Mouse (Mus musculus) layer of hippocampus, adult 2 months (tissue): ENCODE measurements around the gene Pomc. TPM values are rescaled to one million over a fixed set of nuclear protein-coding genes. Genes with fewer than 3 reads are reported as not detected.

ENCODE experiments used
- DNase-seq, 2 experiments: peaks; one replicate each; pipeline ENCODE4 v3.0.0; 2022; ENCODE audit warnings: low spot score in 2 of 2
- H3K27ac ChIP-seq: fragments of 200-600 bp; 2 replicates; pipeline ENCODE4 v1.8.1; 2022
- H3K4me3 ChIP-seq: fragments of 200-600 bp; 2 replicates; pipeline ENCODE4 v1.8.1; 2022; ENCODE audit warnings: mild to moderate bottlenecking
- CTCF ChIP-seq: fragments of 200-600 bp; conservative IDR thresholded peaks from 2 replicates; pipeline ENCODE4 v1.8.1; 2022; ENCODE audit warnings: antibody characterized with exemption, mild to moderate bottlenecking, moderate library complexity
- long read RNA-seq, 2 experiments: library from polyadenylated mRNA; stranded (forward); transcript quantifications; one replicate each; pipeline ENCODE4 v2.0.0; 2021; ENCODE audit warnings: borderline mapping rate in 2 of 2
- total RNA-seq, 2 experiments: library from RNA; stranded (reverse); gene quantifications; 2 replicates each; pipeline ENCODE4 v1.2.3; 2021

Pomc gene
- 1 to 10 TPM; 1.7 to 3.1 TPM for total RNA-seq
- long read RNA-seq, experiment 1, partial matches to known transcripts, result 1 of 3 reads
- long read RNA-seq, experiment 1, other reads (novel, unspliced or antisense), result 2 of 3 reads
- long read RNA-seq, experiment 2, partial matches to known transcripts, result 0 of 7 reads
- long read RNA-seq, experiment 2, other reads (novel, unspliced or antisense), result 7 of 7 reads

DNA sequence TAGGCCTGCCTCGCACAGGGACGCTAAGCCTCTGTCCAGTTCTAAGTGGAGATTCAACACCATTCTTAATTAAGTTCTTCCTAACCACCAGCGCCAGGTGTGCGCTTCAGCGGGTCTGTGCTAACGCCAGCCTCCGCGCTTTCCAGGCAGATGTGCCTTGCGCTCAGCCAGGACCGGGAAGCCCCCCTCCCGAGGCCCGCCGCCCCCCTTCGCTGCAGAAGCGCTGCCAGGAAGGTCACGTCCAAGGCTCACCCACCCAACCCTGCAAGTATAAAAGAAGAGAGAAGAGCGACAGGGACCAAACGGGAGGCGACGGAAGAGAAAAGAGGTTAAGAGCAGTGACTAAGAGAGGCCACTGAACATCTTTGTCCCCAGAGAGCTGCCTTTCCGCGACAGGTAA, at the start of gene Pomc:
TSS of gene Pomc (plus strand) at position 301 of the 400 bp plus-strand sequence.
- no peak for DNase-seq
- TF ChIP-seq CTCF, result no peak
- no peak within 1 kb of the TSS for H3K4me3 ChIP-seq
- H3K27ac ChIP-seq, result no peak within 1 kb of the TSS

DNA sequence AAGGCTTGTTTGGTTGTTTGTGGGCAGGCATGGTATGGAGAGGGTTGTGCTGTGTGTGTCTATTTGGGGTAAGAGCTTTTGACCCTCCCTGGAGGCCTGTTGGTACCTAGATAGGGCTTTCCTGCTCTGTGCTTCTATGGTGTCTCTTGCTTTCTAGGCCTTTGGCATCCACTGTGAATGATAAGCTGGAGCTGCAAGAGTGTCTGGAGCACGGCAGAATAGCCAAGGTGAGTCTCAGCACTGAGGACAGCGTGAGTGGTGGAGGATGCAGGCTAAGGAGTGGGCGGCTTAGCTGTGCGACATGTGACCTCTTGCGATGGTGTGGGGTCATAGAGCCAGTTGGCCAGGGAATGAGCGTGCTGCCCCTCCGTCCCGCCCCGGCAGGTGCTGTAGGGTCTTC, 49.3 kb upstream of the Pomc start:
- no peak overlapping the region for H3K4me3 ChIP-seq
- no peak overlapping the region for H3K27ac ChIP-seq
- TF ChIP-seq CTCF, result no peak
- DNase-seq, result no peak

DNA sequence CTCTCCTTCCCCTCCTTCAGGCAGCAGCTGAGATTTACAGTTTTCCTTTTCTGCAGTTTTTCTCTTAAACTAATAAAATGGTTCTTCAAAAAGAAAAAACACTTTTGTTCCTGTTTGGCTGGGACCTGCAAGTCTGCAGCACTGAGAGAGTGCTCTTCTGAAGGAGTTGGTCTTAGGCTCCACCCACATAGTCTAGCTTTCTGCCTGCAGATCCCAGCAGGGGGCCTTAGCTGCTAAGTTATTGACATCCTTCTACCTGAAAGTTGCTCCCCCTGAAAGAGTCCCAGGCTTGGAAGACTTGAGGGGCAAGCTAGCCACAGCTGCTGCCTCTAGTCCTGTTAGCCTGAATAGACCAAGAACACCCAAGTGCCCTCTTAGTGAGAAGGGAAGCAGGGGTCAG, 48.4 kb upstream of the Pomc start:
- DNase-seq, result no peak
- TF ChIP-seq CTCF, result peak; percentile 19; the same call in 1 of the 2 replicates

DNA sequence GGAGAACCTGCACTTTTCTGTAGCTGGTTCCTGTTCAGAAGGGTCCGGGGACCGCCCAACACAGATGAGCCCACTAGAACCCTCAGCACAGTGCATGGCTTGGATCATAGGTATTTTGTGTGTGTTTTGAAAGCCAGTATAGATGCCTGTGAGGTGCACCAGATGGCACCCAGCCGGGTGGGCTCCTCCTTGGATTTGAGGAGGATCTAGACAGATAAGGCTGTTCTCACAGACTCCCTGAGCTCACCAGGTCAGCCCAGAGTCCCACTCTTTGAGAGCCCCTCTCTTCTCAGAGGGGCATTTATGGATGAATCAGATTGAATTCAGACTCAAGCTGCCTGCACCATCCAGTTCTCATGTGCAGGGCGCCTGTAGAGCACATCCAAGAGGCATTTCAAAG, 47.7 kb upstream of the Pomc start:
- no peak for TF ChIP-seq CTCF
- H3K4me3 ChIP-seq, result no peak overlapping the region
- no peak for DNase-seq
- no peak overlapping the region for H3K27ac ChIP-seq

More for the DNA sequence above, 48.4 kb upstream of the Pomc start:
- no peak overlapping the region for H3K4me3 ChIP-seq
- H3K27ac ChIP-seq, result no peak overlapping the region

DNA sequence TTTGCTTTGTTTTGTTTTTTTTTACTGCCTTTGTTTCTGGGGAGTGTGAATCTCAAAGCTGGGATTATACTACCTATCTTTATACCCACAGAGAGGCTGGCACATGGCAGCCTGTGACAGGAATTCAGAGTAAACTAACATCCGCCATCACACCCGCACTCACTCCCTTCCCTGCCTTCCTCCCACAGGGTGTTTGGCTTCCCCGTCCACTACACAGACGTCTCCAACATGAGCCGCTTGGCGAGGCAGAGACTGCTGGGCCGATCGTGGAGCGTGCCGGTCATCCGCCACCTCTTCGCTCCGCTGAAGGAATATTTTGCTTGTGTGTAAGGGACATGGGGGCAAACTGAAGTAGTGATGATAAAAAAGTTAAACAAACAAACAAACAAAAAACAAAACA, 47.3 kb upstream of the Pomc start:
- H3K27ac ChIP-seq, result no peak overlapping the region
- DNase-seq, result no peak
- no peak for TF ChIP-seq CTCF
- no peak overlapping the region for H3K4me3 ChIP-seq

DNA sequence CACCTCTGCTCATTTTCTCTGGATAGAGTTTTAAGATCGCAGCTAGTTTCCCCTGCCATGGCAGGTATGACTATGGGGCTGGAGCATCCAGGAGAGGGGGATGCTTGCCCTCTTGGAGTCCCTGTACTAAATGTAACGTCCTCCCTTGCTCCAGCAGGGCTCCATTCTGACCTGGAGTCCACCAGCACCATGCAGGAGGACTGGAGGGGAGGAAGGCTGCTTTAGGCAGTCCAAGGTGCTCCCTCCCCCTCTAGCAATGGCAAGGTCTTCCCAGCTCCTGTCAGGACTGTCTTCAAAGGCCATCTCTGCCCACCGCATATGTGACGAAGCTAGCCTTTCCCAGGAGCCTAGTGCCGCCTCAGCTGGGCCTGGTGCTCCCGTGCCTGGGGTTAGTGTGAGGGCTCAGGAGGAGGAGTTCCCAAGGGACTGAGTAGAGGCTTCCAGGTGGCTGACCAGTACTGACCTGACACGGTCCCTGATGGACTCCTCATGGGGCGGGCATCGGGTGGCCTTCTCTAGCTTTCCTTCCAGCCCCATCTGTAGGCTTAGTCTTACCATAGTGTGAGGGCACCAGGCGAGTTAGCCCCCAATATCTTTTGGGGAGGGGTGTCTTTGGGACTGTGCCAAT, 44.2 kb upstream of the Pomc start:
- TF ChIP-seq CTCF, result no peak

DNA sequence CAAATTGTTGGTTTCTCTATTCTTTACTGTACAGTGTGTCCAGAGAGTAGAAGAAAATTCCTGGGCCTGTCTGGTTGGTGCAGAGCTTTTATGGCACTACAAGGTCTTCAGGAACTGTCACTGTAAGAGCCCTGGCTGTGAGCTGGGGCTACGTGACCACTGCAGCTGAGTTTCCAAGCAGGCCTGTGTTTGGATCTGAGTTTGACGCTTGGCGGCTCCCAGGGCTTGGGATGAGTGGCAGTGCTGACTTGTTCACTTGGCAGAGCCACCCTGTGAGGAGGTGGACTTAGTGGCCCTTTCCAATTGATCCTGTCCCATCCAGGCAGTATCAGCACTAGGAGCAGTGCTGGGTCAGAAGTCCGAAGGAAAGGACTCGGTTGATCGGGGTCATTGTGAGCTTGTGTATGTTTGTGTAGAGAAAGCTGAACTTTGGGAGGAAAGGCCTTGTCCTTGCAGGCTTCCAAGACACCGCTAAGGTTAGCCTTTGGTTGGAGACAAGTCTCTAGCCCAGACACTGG, 42.9 kb upstream of the Pomc start:
- Histone ChIP-seq H3K4me3 (no peak overlapping the region), H3K27ac (no peak overlapping the region)
- DNase-seq, result no peak
- TF ChIP-seq CTCF, result no peak

More for the DNA sequence above, 44.2 kb upstream of the Pomc start:
- no peak for DNase-seq
- no peak overlapping the region for H3K27ac ChIP-seq
- no peak overlapping the region for H3K4me3 ChIP-seq

DNA sequence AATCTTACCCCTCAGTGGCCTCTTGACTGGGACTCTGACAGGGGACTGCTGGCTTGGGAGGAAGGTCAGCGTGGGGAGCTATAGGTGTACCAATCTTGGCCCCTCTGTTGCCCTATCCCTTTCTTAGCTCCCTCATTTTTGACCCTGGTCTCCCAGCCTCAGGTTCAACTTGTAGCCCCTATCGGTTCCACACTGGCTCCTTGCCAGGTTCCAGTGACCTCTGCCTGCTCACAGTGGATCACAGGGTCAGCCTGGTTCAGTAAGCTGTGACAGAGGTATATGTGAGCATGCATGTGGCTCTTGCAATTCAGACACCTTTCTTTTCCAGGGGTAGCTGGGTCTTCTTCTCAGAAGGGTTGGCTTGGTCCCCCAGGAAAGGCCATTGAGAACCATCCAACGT, 38.9 kb upstream of the Pomc start:
- no peak overlapping the region for H3K27ac ChIP-seq
- no peak for DNase-seq
- no peak for TF ChIP-seq CTCF
- H3K4me3 ChIP-seq, result no peak overlapping the region

DNA sequence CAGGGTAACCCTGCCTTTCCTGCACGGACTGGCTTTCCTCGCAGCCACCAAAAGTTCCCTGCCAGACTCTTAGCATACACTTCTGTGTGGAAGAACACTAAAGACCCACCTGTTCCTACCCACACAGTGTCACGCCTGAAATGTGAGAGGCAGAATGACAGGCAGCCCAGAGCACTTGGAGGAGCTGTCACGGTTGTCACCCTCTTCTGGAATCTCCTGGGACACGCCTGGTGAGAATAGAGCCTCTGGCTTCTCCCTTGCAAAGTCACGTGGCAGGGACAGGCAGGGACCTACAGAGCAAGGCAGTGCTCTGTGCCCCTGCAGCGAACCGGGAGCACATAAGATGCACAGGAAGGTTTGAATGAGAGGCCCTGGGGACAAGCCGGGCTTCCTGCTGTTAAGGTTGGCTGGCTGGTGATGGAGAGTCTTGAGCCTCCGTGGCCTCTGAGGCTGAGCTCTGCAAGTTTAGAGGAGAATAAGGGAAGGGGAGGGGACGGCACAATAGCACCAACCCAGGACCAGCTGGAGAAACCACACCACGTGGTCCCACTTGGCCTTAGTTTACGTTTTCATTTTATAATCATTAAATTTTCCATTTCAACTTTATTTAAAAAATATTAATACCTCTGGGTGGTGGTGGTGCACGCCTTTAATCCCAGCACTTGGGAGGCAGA, 36.9 kb upstream of the Pomc start:
- no peak for TF ChIP-seq CTCF
- Histone ChIP-seq H3K4me3 (no peak overlapping the region), H3K27ac (no peak overlapping the region)
- no peak for DNase-seq

DNA sequence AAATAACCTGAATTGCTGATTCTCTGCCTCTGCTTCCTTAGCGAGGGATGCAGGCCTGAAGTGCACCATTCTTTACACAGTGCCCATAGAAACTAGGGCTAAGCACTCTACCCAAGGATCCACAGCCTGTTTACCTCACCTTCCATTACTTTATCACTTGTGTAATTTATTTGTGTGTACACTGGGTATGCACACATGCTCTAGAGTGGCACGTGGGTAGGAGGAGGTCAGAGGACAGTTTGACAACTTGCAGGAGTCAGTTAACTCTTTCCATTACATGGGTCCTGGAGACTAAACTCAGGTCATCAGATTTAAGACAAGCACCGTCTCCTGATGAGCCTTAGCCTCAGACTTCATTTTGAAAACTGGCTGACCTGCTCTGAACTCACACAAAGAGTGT, 36.2 kb upstream of the Pomc start:
- Histone ChIP-seq H3K4me3 (no peak overlapping the region), H3K27ac (no peak overlapping the region)
- TF ChIP-seq CTCF, result no peak
- no peak for DNase-seq

DNA sequence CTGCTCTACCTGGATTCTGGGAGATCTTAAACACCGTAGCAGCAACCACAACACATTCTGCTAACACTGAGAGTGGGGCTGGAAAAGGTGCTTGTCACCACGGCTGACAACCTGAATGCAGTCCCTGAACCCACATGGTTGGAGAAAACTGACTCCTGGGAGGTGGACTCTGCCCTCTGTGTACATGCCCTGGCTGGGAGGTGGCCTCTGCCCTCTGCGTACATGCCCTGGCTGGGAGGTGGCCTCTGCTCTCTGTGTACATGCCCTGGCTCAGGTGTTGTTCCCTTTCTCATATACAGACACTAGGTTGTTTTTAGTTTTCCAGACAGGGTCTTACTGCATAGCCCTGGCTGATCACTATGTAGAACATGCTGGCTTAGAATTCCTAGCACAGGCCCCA, 35.3 kb upstream of the Pomc start:
- Histone ChIP-seq H3K4me3 (no peak overlapping the region), H3K27ac (no peak overlapping the region)
- DNase-seq, result no peak
- TF ChIP-seq CTCF, result no peak

DNA sequence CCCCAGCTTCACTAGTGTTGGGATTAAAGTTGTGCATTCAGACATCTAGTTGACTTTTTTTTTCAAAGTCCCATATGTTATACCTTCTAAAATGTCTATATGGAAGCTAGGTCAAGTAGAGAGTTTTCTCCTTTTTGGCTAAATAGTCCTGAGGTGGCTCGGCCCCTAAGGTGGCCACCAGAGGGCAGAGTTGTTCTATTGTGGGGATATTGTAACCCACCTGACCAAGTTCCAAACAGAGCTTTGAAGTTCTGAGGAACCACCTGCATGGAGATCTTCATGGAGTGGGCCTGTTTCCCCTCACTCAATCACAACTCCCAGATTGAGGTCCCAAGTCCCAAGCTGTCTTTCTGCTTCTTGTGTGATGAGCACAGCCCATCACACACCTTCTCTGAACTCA, 28.6 kb upstream of the Pomc start:
- Histone ChIP-seq H3K27ac (no peak overlapping the region), H3K4me3 (no peak overlapping the region)
- DNase-seq, result peak; percentile 52 to 71
- TF ChIP-seq CTCF, result peak; percentile 93

DNA sequence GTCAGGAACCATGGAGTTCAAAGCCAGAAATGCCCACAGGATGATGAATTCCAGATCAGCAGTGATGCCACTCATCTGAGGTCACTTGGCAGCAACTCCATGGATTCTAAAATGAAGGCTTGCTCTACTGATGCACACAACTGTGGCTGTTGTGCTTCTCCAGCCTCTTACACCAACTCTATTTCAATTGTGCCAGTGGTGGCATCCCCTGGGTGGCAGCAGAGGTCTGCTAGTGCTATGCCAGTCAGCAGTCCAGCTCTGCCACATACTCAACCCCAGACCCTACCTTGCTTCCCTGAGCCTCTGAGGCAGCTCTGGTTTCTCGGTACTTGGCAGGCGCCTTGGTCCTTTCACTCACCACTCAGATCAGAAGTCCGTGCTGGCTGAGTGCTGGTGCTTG, 25.9 kb upstream of the Pomc start:
- H3K4me3 ChIP-seq, result no peak overlapping the region
- peak overlapping the region; percentile 2; the same call in 1 of the 2 replicates for H3K27ac ChIP-seq
- TF ChIP-seq CTCF, result peak; percentile 79
- peak; percentile 26 to 46 for DNase-seq
